Mouse (Mus musculus) lung, postnatal 0 days (tissue): Measurements from ENCODE around the gene St8sia1. TPM values are rescaled to one million over a fixed set of nuclear protein-coding genes. Genes with fewer than 3 reads are reported as not detected.

ENCODE experiments used
- ATAC-seq: fragments of 200-750 bp; cut with Nextera tagmentation; 2 replicates; pipeline ENCODE4 v1.8.0; 2017; ENCODE audit warnings: moderate library complexity
- DNase-seq: peaks from one replicate; pipeline ENCODE4 v3.0.0-alpha.2; 2016; ENCODE audit warnings: low spot score
- H3K27ac ChIP-seq: fragments of 300-500 bp; sonication (generic); 2 replicates; pipeline ENCODE4 v1.5.1; 2014; ENCODE audit warnings: antibody characterized with exemption, mild to moderate bottlenecking, low read length, mixed read lengths
- H3K27me3 ChIP-seq: fragments of 300-500 bp; sonication (generic); replicated peaks from 2 replicates; pipeline ENCODE4 v1.6.1; 2014; ENCODE audit warnings: low read length, mixed read lengths; ENCODE audit not compliant: insufficient read depth
- H3K36me3 ChIP-seq: fragments of 300-500 bp; sonication (generic); 2 replicates; pipeline ENCODE4 v1.6.1; 2014; ENCODE audit warnings: low read length, mixed read lengths; ENCODE audit not compliant: insufficient read depth
- H3K4me1 ChIP-seq: fragments of 300-500 bp; sonication (generic); 2 replicates; pipeline ENCODE4 v1.6.1; 2014; ENCODE audit warnings: antibody characterized with exemption, low read depth, low read length, mixed read lengths; ENCODE audit not compliant: insufficient read depth
- H3K4me2 ChIP-seq: fragments of 300-500 bp; sonication (generic); replicated peaks from 2 replicates; pipeline ENCODE4 v1.6.1; 2014; ENCODE audit warnings: low read depth, mild to moderate bottlenecking, low read length, moderate library complexity, mixed read lengths
- H3K4me3 ChIP-seq: fragments of 300-500 bp; sonication (generic); 2 replicates; pipeline ENCODE4 v1.5.1; 2014; ENCODE audit warnings: low read depth, low read length
- H3K9ac ChIP-seq: fragments of 300-500 bp; sonication (generic); replicated peaks from 2 replicates; pipeline ENCODE4 v1.6.1; 2014; ENCODE audit warnings: low read depth, mild to moderate bottlenecking
- H3K9me3 ChIP-seq: fragments of 300-500 bp; sonication (generic); 2 replicates; pipeline ENCODE4 v1.6.1; 2016; ENCODE audit warnings: low read length, mixed read lengths
- CTCF ChIP-seq: IDR thresholded peaks from 2 replicates; pipeline ENCODE4 v1.5.1; 2016; ENCODE audit warnings: antibody characterized with exemption, mild to moderate bottlenecking
- EP300 ChIP-seq: IDR thresholded peaks from 2 replicates; pipeline ENCODE4 v1.6.1; 2016; ENCODE audit warnings: antibody characterized with exemption, mild to moderate bottlenecking, control low read depth
- WGBS: fragments of 180-500 bp; shearing (Covaris S2); extraction: QIAGEN DNeasy Blood & Tissue Kit; methylation state at CpG from one replicate; pipeline ENCODE4 v1.1.7; 2014; 5-methylcytosine and 5-hydroxymethylcytosine counted together
- polyA plus RNA-seq: library from polyadenylated mRNA; unstranded; fragments of >200 nt; fragmentation: Nextera tagmentation; extraction: Ambion mirVana; gene quantifications from 2 replicates; pipeline ENCODE4 v1.2.1, GENCODE M21; 2015

Gene St8sia1
- polyA plus RNA-seq, 1 experiment from 2014 or later = 0.11 TPM

- H3K4me2 ChIP-seq = no peak overlapping the region
- ATAC-seq (no peak), DNase-seq (no peak)
- no peaks in the 10 kb centered on the region for H3K36me3 ChIP-seq
- H3K4me1 ChIP-seq = no peaks in the 10 kb centered on the region
- TF ChIP-seq EP300 = no peak
- no peak for TF ChIP-seq CTCF
- no peaks in the 10 kb centered on the region for H3K27me3 ChIP-seq
- WGBS = 70% methylated on average over 6 of the region's 6 CpGs
- H3K4me3 ChIP-seq = no peak overlapping the region
- no peaks in the 10 kb centered on the region for H3K9me3 ChIP-seq
- no peak overlapping the region for H3K9ac ChIP-seq
- no peak overlapping the region for H3K27ac ChIP-seq
Observed at GRCm38 (mm10) chr6:142865199-142865598, 99.1 kb downstream of the St8sia1 start.

DNA sequence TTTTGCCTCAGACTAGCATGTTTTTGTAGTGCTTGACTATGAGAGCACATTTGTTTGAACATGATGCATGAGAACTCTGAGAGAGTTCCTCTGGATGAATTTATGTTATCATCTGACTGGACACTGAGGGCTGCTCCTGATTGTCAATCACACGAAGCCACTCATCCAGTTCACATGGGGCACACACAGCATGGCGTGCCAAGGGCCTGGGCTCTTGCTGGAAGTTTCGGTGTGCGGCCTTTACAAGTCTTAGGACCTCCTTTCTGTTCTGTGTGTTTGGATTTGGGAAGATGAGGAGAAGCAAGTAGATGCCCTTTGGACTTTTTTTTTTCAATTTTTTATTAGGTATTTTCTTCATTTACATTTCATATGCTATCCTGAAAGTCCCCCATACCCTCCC lies 100.4 kb downstream of the St8sia1 start:
- TF ChIP-seq CTCF (no peak), EP300 (no peak)
- Histone ChIP-seq H3K36me3 (no peaks in the 10 kb centered on the region), H3K4me2 (no peak overlapping the region), H3K27me3 (no peaks in the 10 kb centered on the region), H3K4me3 (no peak overlapping the region), H3K27ac (no peak overlapping the region), H3K9me3 (no peaks in the 10 kb centered on the region), H3K4me1 (no peaks in the 10 kb centered on the region), H3K9ac (no peak overlapping the region)
- DNase-seq (no peak), ATAC-seq (no peak)
- WGBS = 84% methylated on average over 4 of the region's 4 CpGs

GRCm38 (mm10) chr6:142862265-142862664 lies 102.0 kb downstream of the St8sia1 start:
- H3K36me3 ChIP-seq = no peaks in the 10 kb centered on the region
- H3K4me3 ChIP-seq = no peak overlapping the region
- 84% methylated on average over 3 of the region's 3 CpGs for WGBS
- ATAC-seq (no peak), DNase-seq (no peak)
- H3K27ac ChIP-seq = no peak overlapping the region
- no peaks in the 10 kb centered on the region for H3K9me3 ChIP-seq
- no peak overlapping the region for H3K4me2 ChIP-seq
- no peak overlapping the region for H3K9ac ChIP-seq
- TF ChIP-seq CTCF = no peak
- TF ChIP-seq EP300 = no peak
- no peaks in the 10 kb centered on the region for H3K27me3 ChIP-seq
- no peaks in the 10 kb centered on the region for H3K4me1 ChIP-seq

DNA sequence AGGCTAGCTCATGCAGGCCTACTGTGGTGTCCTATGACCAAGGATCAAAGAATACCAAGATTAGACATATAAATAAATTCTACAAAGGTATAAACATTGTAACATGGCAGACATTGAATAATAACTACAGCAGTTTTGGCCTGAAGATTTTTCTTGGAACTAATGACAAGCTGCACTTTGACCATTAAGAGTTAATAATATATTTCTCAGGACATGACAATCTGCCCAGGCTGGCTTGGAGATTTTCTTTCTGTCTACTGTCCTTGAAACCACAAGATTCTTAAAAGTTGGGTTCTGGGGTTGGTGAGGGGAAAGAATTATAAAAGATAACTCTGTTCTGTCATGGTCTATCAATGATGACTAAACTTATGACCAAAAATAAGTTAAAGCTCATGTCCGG lies 103.9 kb downstream of the St8sia1 start:
- 96% methylated on average over 1 of the region's 1 CpGs for WGBS
- Histone ChIP-seq H3K9me3 (no peaks in the 10 kb centered on the region), H3K27me3 (no peaks in the 10 kb centered on the region)

DNA sequence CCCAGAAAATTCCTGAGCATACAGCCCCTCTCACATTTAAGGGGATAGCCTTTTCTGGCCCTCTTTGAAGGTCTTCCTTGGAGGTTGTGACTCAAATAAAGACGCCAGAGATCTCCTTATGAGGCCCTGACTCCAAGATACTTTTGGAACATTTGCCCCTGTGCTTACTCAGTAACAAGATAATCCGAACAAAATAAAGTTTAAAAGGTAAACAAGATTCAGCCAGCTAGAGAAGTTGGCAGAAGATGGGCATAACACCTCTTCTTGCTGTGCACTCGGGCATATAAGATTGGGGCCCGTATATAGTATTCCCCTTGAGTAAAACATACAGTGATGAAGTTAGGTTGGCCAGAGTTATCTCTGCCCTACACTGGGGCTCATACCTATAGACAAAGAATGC lies 104.3 kb downstream of the St8sia1 start:
- no peak overlapping the region for H3K9ac ChIP-seq
- 76% methylated on average over 4 of the region's 4 CpGs for WGBS
- no peak for TF ChIP-seq EP300
- TF ChIP-seq CTCF = no peak

More for the DNA sequence above, 103.9 kb downstream of the St8sia1 start:
- DNase-seq (no peak), ATAC-seq (no peak)
- no peaks in the 10 kb centered on the region for H3K36me3 ChIP-seq
- H3K4me1 ChIP-seq = no peaks in the 10 kb centered on the region
- no peak overlapping the region for H3K4me3 ChIP-seq
- H3K9ac ChIP-seq = no peak overlapping the region
- TF ChIP-seq CTCF = no peak
- TF ChIP-seq EP300 = no peak
- H3K27ac ChIP-seq = no peak overlapping the region
- H3K4me2 ChIP-seq = no peak overlapping the region

GRCm38 (mm10) chr6:142858937-142859336 lies 105.3 kb downstream of the St8sia1 start:
- Histone ChIP-seq H3K9ac (no peak overlapping the region), H3K36me3 (no peaks in the 10 kb centered on the region), H3K4me3 (no peak overlapping the region), H3K4me2 (no peak overlapping the region), H3K27ac (no peak overlapping the region), H3K9me3 (no peaks in the 10 kb centered on the region), H3K27me3 (no peaks in the 10 kb centered on the region), H3K4me1 (no peaks in the 10 kb centered on the region)
- no peak for ATAC-seq
- DNase-seq = no peak
- peak; percentile 56 for TF ChIP-seq CTCF
- TF ChIP-seq EP300 = no peak
- 93% methylated on average over 2 of the region's 2 CpGs for WGBS

More for the DNA sequence above, 104.3 kb downstream of the St8sia1 start:
- DNase-seq (no peak), ATAC-seq (no peak)
- no peak overlapping the region for H3K4me2 ChIP-seq
- no peak overlapping the region for H3K27ac ChIP-seq
- H3K9me3 ChIP-seq = no peaks in the 10 kb centered on the region
- no peak overlapping the region for H3K4me3 ChIP-seq
- no peaks in the 10 kb centered on the region for H3K4me1 ChIP-seq
- no peaks in the 10 kb centered on the region for H3K27me3 ChIP-seq
- H3K36me3 ChIP-seq = no peaks in the 10 kb centered on the region

- Histone ChIP-seq H3K27me3 (no peaks in the 10 kb centered on the region), H3K27ac (no peak overlapping the region), H3K36me3 (no peaks in the 10 kb centered on the region), H3K4me2 (no peak overlapping the region), H3K4me1 (no peaks in the 10 kb centered on the region), H3K9ac (no peak overlapping the region), H3K4me3 (no peak overlapping the region), H3K9me3 (no peaks in the 10 kb centered on the region)
- WGBS = 51% methylated on average over 3 of the region's 3 CpGs
- ATAC-seq = no peak
- TF ChIP-seq EP300 (no peak), CTCF (no peak)
- no peak for DNase-seq
Observed at GRCm38 (mm10) chr6:142856258-142856874, 107.9 kb downstream of the St8sia1 start.
